Mouse (Mus musculus): ENCODE data around the gene Adamts13. TPM values are rescaled to one million over a fixed set of nuclear protein-coding genes. Genes with fewer than 3 reads are reported as not detected.

The Adamts13 gene
- polyA plus RNA-seq (2015; fragmentation: Nextera tagmentation; extraction: Ambion mirVana): 0.12 and 0.25 TPM in 2 replicates

DNA sequence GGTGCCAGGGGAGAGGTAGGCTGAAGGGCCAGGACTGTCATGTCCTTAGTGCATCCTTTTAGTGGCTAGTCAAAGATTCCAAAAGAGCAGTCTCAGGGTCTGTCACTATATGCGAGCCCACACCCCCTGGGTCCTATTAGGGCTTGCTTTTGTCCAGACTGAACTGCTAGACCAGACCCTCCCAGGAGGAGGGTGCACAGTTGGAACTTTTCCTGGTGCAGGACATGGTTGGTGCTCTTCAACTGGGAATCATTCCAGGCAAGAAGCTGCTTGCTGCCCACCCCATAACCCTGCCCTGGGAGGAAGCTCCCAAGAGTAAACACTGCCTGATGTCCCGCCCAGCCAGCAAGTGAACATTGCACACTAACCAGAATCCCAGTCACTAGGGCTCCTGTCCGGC lies at the start of gene Adamts13:
Gene Adamts13, plus strand, starts transcription at position 301 of the 400 bp plus-strand sequence.
- no peak for ATAC-seq (ENCODE audit: insufficient number of reproducible peaks, low FRiP score, low TSS enrichment, low read depth)
- no peak within 1 kb of the TSS for H3K4me2 ChIP-seq (replicated peaks)

GRCm38 (mm10) chr2:26927745-26928476 lies 45.3 kb upstream of the Adamts13 start:
- no peaks in the 10 kb centered on the region for H3K27me3 ChIP-seq
- no peak overlapping the region for H3K4me2 ChIP-seq (replicated peaks)
- H3K36me3 ChIP-seq: peaks cover 82% of the 10 kb centered on the region
- peaks cover 42% of the 10 kb centered on the region for H3K4me1 ChIP-seq
- no peak overlapping the region for H3K27ac ChIP-seq (replicated peaks)
- H3K9ac ChIP-seq: no peak overlapping the region
- H3K9me3 ChIP-seq (replicated peaks): no peaks in the 10 kb centered on the region
- 85% methylated on average over 6 of the region's 6 CpGs for WGBS
- ATAC-seq (ENCODE audit: insufficient number of reproducible peaks, low FRiP score, low TSS enrichment, low read depth): no peak
- no peak overlapping the region for H3K4me3 ChIP-seq (replicated peaks)

More for the DNA sequence above, at the start of gene Adamts13:
- Histone ChIP-seq H3K9me3 (replicated peaks) (no peaks in the 10 kb centered on the region), H3K36me3 (no peaks in the 10 kb centered on the region), H3K27me3 (no peaks in the 10 kb centered on the region), H3K27ac (replicated peaks) (no peak within 1 kb of the TSS), H3K9ac (no peak within 1 kb of the TSS), H3K4me3 (replicated peaks) (no peak within 1 kb of the TSS), H3K4me1 (no peaks in the 10 kb centered on the region)
- WGBS: 58% methylated on average over 3 of the region's 3 CpGs

- no peaks in the 10 kb centered on the region for H3K9me3 ChIP-seq (replicated peaks)
- no peak overlapping the region for H3K4me2 ChIP-seq (replicated peaks)
- H3K36me3 ChIP-seq: peaks cover 57% of the 10 kb centered on the region
- H3K9ac ChIP-seq: no peak overlapping the region
- no peak for ATAC-seq (ENCODE audit: insufficient number of reproducible peaks, low FRiP score, low TSS enrichment, low read depth)
- H3K27ac ChIP-seq (replicated peaks): no peak overlapping the region
- H3K27me3 ChIP-seq: no peaks in the 10 kb centered on the region
- WGBS: 35% methylated on average over 1 of the region's 1 CpGs
- H3K4me3 ChIP-seq (replicated peaks): no peak overlapping the region
- peaks cover 46% of the 10 kb centered on the region for H3K4me1 ChIP-seq
Measured at GRCm38 (mm10) chr2:26930390-26930789, 42.8 kb upstream of the Adamts13 start.

- Histone ChIP-seq H3K4me1 (peaks cover 45% of the 10 kb centered on the region), H3K4me2 (replicated peaks) (peak overlapping the region; percentile 66), H3K27ac (replicated peaks) (peak overlapping the region; percentile 93), H3K9ac (peak overlapping the region; percentile 100), H3K36me3 (peaks cover 36% of the 10 kb centered on the region), H3K27me3 (no peaks in the 10 kb centered on the region), H3K9me3 (replicated peaks) (no peaks in the 10 kb centered on the region), H3K4me3 (replicated peaks) (peak overlapping the region; percentile 88)
- no peak; the same call in none of the 2 replicates for ATAC-seq (ENCODE audit: insufficient number of reproducible peaks, low FRiP score, low TSS enrichment, low read depth)
- under 1% methylated on average over 49 of the region's 49 CpGs for WGBS
Measured at GRCm38 (mm10) chr2:26932473-26933303, 40.5 kb upstream of the Adamts13 start.

DNA sequence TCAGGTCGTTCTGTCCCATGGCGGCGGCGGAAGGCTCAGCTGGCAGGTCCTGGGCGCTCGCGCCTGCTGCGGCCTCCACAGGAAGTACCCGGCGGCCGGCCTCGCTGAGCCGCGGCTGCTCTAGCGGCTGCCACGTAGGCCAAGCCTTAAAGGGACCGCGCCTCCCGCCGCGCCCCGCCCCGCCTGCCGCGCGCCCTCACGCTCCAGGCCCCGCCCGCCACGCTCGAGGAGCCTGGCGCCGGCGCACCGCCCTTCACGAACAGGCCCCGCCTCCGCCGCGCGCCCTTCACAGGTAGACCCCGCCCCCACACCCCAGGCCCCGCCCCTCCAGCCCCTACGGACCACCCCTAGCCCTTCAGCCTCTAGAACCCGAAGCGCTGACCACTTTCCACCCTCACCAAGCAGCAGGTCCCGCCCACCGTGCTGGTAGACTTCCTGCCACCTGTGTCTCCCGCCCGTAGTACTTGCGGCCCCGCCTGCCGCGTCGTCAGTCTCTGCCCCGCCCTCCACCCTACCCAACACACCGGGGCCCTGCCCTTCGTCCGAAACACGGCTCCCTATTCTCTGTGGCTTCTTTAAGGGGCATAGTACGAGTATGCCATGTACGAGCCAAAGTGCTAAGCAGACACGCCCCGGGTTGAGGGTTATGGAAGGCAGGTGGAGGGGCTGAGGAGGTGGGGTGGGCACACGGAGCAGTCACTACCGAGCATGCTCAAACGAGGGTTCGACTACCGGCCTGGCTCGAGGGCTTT lies 39.7 kb upstream of the Adamts13 start, which contains the start of the genes Surf4 and Stkld1:
Gene Surf4, minus strand, starts transcription at position 625 of the 752 bp plus-strand sequence.
Gene Stkld1, plus strand, starts transcription at position 744 of the 752 bp plus-strand sequence.
- ATAC-seq (ENCODE audit: insufficient number of reproducible peaks, low FRiP score, low TSS enrichment, low read depth): peak; percentile 96
- WGBS: under 1% methylated on average over 66 of the region's 70 CpGs

GRCm38 (mm10) chr2:26935286-26935685 lies 37.9 kb upstream of the Adamts13 start:
- H3K4me1 ChIP-seq: peaks cover 21% of the 10 kb centered on the region
- no peak overlapping the region for H3K4me3 ChIP-seq (replicated peaks)
- H3K9me3 ChIP-seq (replicated peaks): no peaks in the 10 kb centered on the region
- ATAC-seq (ENCODE audit: insufficient number of reproducible peaks, low FRiP score, low TSS enrichment, low read depth): no peak
- H3K36me3 ChIP-seq: peaks cover 10% of the 10 kb centered on the region
- WGBS: 84% methylated on average over 2 of the region's 2 CpGs
- H3K9ac ChIP-seq: no peak overlapping the region
- no peak overlapping the region for H3K4me2 ChIP-seq (replicated peaks)
- H3K27ac ChIP-seq (replicated peaks): no peak overlapping the region
- H3K27me3 ChIP-seq: no peaks in the 10 kb centered on the region

More for the DNA sequence above, 39.7 kb upstream of the Adamts13 start, which contains the start of the genes Surf4 and Stkld1:
- peak within 1 kb of the TSS; percentile 66 for H3K4me2 ChIP-seq (replicated peaks)
- H3K9me3 ChIP-seq (replicated peaks): no peaks in the 10 kb centered on the region
- peaks cover 39% of the 10 kb centered on the region for H3K4me1 ChIP-seq
- H3K27ac ChIP-seq (replicated peaks): peak within 1 kb of the TSS; percentile 93
- peaks cover 28% of the 10 kb centered on the region for H3K36me3 ChIP-seq
- H3K4me3 ChIP-seq (replicated peaks): peak within 1 kb of the TSS; percentile 88
- no peaks in the 10 kb centered on the region for H3K27me3 ChIP-seq
- peak within 1 kb of the TSS; percentile 100 for H3K9ac ChIP-seq

GRCm38 (mm10) chr2:26936425-26936824 lies 36.8 kb upstream of the Adamts13 start:
- Histone ChIP-seq H3K27ac (replicated peaks) (no peak overlapping the region), H3K4me2 (replicated peaks) (no peak overlapping the region), H3K36me3 (no peaks in the 10 kb centered on the region), H3K9me3 (replicated peaks) (no peaks in the 10 kb centered on the region), H3K4me1 (peaks cover 11% of the 10 kb centered on the region), H3K9ac (no peak overlapping the region), H3K27me3 (no peaks in the 10 kb centered on the region), H3K4me3 (replicated peaks) (no peak overlapping the region)
- no peak for ATAC-seq (ENCODE audit: insufficient number of reproducible peaks, low FRiP score, low TSS enrichment, low read depth)
- 56% methylated on average over 1 of the region's 1 CpGs for WGBS

DNA sequence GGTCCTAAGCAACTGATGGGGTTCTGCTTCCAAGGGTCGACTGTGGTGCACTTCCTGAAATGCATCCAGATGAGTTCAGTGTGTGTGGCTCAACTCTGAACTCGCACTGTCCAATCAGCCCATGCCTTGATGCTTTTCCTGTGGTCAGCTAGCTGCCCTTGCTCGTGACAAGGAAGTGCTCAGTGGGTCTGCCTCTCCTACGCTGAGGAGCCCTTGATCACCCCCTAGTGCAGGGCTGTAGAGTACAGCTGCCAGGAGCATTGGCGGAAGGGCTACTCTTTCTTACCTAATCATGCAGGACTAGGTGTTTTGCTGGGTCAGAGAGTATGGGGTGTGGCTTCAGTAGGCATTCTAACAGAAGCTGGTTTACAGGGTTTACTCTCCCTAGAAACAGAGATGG lies 31.7 kb upstream of the Adamts13 start:
- Histone ChIP-seq H3K9ac (no peak overlapping the region), H3K27ac (replicated peaks) (no peak overlapping the region), H3K9me3 (replicated peaks) (no peaks in the 10 kb centered on the region), H3K27me3 (no peaks in the 10 kb centered on the region), H3K4me2 (replicated peaks) (no peak overlapping the region), H3K4me1 (no peaks in the 10 kb centered on the region), H3K36me3 (no peaks in the 10 kb centered on the region; the same call in 1 of the 2 replicates), H3K4me3 (replicated peaks) (no peak overlapping the region)
- no peak for ATAC-seq (ENCODE audit: insufficient number of reproducible peaks, low FRiP score, low TSS enrichment, low read depth)
- 30% methylated on average over 5 of the region's 5 CpGs for WGBS

GRCm38 (mm10) chr2:26943253-26943652 lies 30.0 kb upstream of the Adamts13 start:
- Histone ChIP-seq H3K4me2 (replicated peaks) (no peak overlapping the region), H3K4me3 (replicated peaks) (no peak overlapping the region), H3K4me1 (no peaks in the 10 kb centered on the region), H3K27ac (replicated peaks) (no peak overlapping the region), H3K9ac (no peak overlapping the region), H3K9me3 (replicated peaks) (no peaks in the 10 kb centered on the region), H3K27me3 (no peaks in the 10 kb centered on the region), H3K36me3 (peaks cover 9% of the 10 kb centered on the region)
- WGBS: 76% methylated on average over 3 of the region's 3 CpGs
- no peak for ATAC-seq (ENCODE audit: insufficient number of reproducible peaks, low FRiP score, low TSS enrichment, low read depth)

GRCm38 (mm10) chr2:26950411-26950810 lies 22.8 kb upstream of the Adamts13 start:
- H3K4me1 ChIP-seq: no peaks in the 10 kb centered on the region
- 89% methylated on average over 2 of the region's 2 CpGs for WGBS
- H3K9me3 ChIP-seq (replicated peaks): no peaks in the 10 kb centered on the region
- no peaks in the 10 kb centered on the region for H3K27me3 ChIP-seq
- ATAC-seq (ENCODE audit: insufficient number of reproducible peaks, low FRiP score, low TSS enrichment, low read depth): no peak
- H3K9ac ChIP-seq: no peak overlapping the region
- peaks cover 61% of the 10 kb centered on the region for H3K36me3 ChIP-seq
- no peak overlapping the region for H3K4me2 ChIP-seq (replicated peaks)
- no peak overlapping the region for H3K27ac ChIP-seq (replicated peaks)
- H3K4me3 ChIP-seq (replicated peaks): no peak overlapping the region
